Mouse (Mus musculus) erythroblast, embryonic 14.5 days (primary cell): ENCODE data around the gene Asl. TPM values are rescaled to one million over a fixed set of nuclear protein-coding genes. Genes with fewer than 3 reads are reported as not detected.
A peak's percentile ranks its signal among the peaks of the same experiment; 100 is the strongest.

ENCODE experiments used
- H3K27me3 ChIP-seq: 2 replicates; pipeline ENCODE4 v1.6.1; 2012; ENCODE audit warnings: inconsistent platforms; ENCODE audit not compliant: control insufficient read depth
- H3K36me3 ChIP-seq: 2 replicates; pipeline ENCODE4 v1.6.1; 2012; ENCODE audit warnings: mild to moderate bottlenecking, inconsistent platforms; ENCODE audit not compliant: control insufficient read depth
- H3K4me1 ChIP-seq: 2 replicates; pipeline ENCODE4 v1.6.1; 2012; ENCODE audit warnings: inconsistent platforms; ENCODE audit not compliant: control insufficient read depth
- H3K4me3 ChIP-seq: replicated peaks from 2 replicates; pipeline ENCODE3; 2012; ENCODE audit warnings: moderate library complexity, mild to moderate bottlenecking, inconsistent platforms
- H3K9me3 ChIP-seq: 2 replicates; pipeline ENCODE4 v1.6.1; 2012; ENCODE audit warnings: low read length, inconsistent platforms, mixed read lengths; ENCODE audit not compliant: control insufficient read depth
- GATA1 ChIP-seq: IDR thresholded peaks from 2 replicates; pipeline ENCODE4 v1.6.1; 2012; ENCODE audit warnings: low read length, inconsistent platforms, mixed read lengths
- TAL1 ChIP-seq: IDR thresholded peaks from 3 replicates; pipeline ENCODE4 v1.6.1; 2012; ENCODE audit warnings: low read length, inconsistent platforms, mixed read lengths
- polyA plus RNA-seq: library from polyadenylated mRNA; stranded (reverse); fragments of >175 nt; gene quantifications from 2 replicates; pipeline ENCODE4 v1.2.3, GENCODE M21; 2012

Gene Asl
- polyA plus RNA-seq, 1 experiment, result 1.0 TPM

- Histone ChIP-seq H3K4me1 (peaks cover 26% of the 10 kb centered on the region), H3K27me3 (no peaks in the 10 kb centered on the region), H3K4me3 (no peak overlapping the region), H3K9me3 (peaks cover 2% of the 10 kb centered on the region), H3K36me3 (peaks cover 25% of the 10 kb centered on the region)
- no peak for TF ChIP-seq TAL1
- TF ChIP-seq GATA1, result no peak
Measured at GRCm38 (mm10) chr5:130019461-130019860, 9.6 kb downstream of the Asl start.

DNA sequence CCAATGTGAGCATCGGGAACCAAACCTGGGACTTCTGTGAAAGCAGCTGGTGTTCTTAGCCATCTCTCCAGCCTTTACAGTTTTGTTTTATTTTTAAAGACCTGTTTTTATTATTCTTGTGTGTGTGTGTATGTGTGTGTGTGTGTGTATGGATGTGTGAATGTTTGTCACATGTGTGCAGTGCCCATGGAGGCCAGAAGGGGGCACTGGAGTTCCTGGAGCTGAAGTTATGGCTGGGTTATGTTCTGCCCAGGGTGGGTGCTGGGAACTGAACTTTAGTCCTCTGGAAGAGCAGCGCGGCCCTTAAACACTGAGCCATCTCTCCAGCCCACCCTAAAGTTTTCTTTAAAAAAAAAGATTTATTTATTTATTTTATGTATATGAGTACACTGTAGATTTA, 13.9 kb downstream of the Asl start:
- TF ChIP-seq GATA1 (no peak), TAL1 (no peak)
- Histone ChIP-seq H3K4me1 (peaks cover 16% of the 10 kb centered on the region), H3K36me3 (peaks cover 50% of the 10 kb centered on the region), H3K4me3 (no peak overlapping the region), H3K9me3 (peaks cover 20% of the 10 kb centered on the region), H3K27me3 (no peaks in the 10 kb centered on the region; the same call in 1 of the 2 replicates)

DNA sequence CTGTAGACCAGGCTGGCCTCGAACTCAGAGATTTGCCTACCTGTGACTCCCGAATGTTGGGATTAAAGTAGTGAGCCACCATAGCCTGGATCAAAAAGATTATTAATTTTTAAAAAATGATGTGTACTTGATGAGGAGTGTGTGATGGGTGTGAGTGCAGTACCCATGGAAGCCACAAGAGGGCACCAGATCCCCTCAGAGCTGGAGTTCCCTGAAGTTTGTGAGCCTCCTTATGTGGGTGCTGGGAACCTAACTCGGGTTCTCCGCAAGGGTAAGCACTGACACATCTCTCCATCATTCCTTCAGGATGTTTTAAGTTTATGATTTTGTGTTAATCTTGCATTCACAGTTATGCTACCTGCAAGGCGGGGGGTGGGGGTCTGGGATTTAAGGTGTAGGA, 18.1 kb downstream of the Asl start:
- H3K36me3 ChIP-seq, result peaks cover 34% of the 10 kb centered on the region
- peaks cover 8% of the 10 kb centered on the region for H3K4me1 ChIP-seq
- no peak overlapping the region for H3K4me3 ChIP-seq
- TF ChIP-seq GATA1, result no peak
- no peak for TF ChIP-seq TAL1
- peaks cover 24% of the 10 kb centered on the region for H3K9me3 ChIP-seq
- no peaks in the 10 kb centered on the region; the same call in 1 of the 2 replicates for H3K27me3 ChIP-seq

- no peak for TF ChIP-seq TAL1
- TF ChIP-seq GATA1, result no peak
- Histone ChIP-seq H3K27me3 (no peaks in the 10 kb centered on the region; the same call in 1 of the 2 replicates), H3K36me3 (peaks cover 27% of the 10 kb centered on the region), H3K9me3 (peaks cover 23% of the 10 kb centered on the region), H3K4me1 (peaks cover 6% of the 10 kb centered on the region), H3K4me3 (no peak overlapping the region)
Measured at GRCm38 (mm10) chr5:130009784-130010183, 19.3 kb downstream of the Asl start.

DNA sequence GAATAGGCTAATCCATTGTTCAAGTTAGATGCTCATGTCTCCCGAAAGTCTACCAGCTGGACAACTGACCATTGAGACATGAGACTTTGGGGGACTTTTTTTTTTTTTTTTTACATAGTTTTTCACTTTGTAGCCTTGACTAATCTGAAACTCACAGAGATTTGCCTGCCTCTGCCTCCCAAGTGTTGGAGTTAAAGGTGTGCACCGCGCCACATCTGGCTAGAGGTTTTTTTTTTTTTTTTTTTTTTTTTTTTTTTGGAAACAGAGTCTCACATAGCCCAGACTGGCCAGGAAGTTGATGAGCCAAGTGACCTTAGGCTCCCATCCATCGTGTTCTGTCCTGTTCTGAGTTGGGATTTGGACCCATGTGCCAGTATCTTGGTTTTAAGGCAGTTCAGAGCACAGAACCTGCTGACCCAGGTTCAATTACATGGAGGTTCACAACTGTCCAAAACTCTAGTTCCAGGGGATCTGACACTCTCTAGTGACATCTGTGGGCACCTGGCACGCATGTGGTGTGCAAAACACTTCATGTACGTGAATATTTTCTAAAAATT, 20.9 kb downstream of the Asl start:
- Histone ChIP-seq H3K9me3 (peaks cover 25% of the 10 kb centered on the region), H3K4me3 (no peak overlapping the region), H3K27me3 (no peaks in the 10 kb centered on the region; the same call in 1 of the 2 replicates), H3K4me1 (peaks cover 12% of the 10 kb centered on the region), H3K36me3 (peaks cover 21% of the 10 kb centered on the region)
- TF ChIP-seq GATA1 (no peak), TAL1 (no peak)

DNA sequence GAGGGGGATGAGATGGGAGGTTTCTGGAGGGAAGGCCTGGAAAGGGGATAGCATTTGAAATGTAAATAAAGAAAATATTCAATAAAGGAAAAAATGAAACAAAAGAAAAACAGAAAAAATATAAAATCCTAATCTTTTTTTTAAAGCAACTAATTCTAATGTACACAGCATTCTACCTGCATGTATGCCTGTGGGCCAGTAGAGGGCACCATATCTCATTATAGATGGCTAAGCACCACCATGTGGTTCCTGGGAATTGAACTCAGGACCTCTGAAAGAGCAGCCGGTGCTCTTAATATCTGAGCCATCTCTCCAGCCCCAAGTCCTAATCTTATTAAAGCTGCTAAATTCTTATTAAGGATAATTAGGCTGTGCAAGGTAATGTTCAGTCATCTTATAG, 21.7 kb downstream of the Asl start:
- no peak for TF ChIP-seq TAL1
- TF ChIP-seq GATA1, result no peak
- H3K27me3 ChIP-seq, result no peaks in the 10 kb centered on the region; the same call in 1 of the 2 replicates
- peaks cover 25% of the 10 kb centered on the region for H3K9me3 ChIP-seq
- H3K4me3 ChIP-seq, result no peak overlapping the region
- peaks cover 16% of the 10 kb centered on the region for H3K4me1 ChIP-seq
- peaks cover 14% of the 10 kb centered on the region for H3K36me3 ChIP-seq

- Histone ChIP-seq H3K27me3 (no peaks in the 10 kb centered on the region), H3K4me3 (peak overlapping the region; percentile 81), H3K36me3 (peaks cover 21% of the 10 kb centered on the region), H3K9me3 (peaks cover 3% of the 10 kb centered on the region; the same call in 1 of the 2 replicates), H3K4me1 (peaks cover 42% of the 10 kb centered on the region)
- TF ChIP-seq GATA1 (no peak), TAL1 (no peak)
Measured at GRCm38 (mm10) chr5:130003229-130003628, 25.8 kb downstream of the Asl start.

GRCm38 (mm10) chr5:130002301-130003146, 26.5 kb downstream of the Asl start, which contains the start of gene Gusb:
TSS of gene Gusb (minus strand) at chr5:130003049.
- H3K27me3 ChIP-seq, result no peaks in the 10 kb centered on the region
- peaks cover 49% of the 10 kb centered on the region for H3K4me1 ChIP-seq
- TF ChIP-seq TAL1 (no peak), GATA1 (no peak)
- peaks cover 3% of the 10 kb centered on the region; the same call in 1 of the 2 replicates for H3K9me3 ChIP-seq
- peak within 1 kb of the TSS; percentile 81 for H3K4me3 ChIP-seq
- peaks cover 28% of the 10 kb centered on the region for H3K36me3 ChIP-seq

GRCm38 (mm10) chr5:130001356-130001987, 27.6 kb downstream of the Asl start:
- Histone ChIP-seq H3K4me1 (peaks cover 52% of the 10 kb centered on the region), H3K36me3 (peaks cover 33% of the 10 kb centered on the region), H3K4me3 (peak overlapping the region; percentile 81), H3K27me3 (no peaks in the 10 kb centered on the region), H3K9me3 (peaks cover 3% of the 10 kb centered on the region; the same call in 1 of the 2 replicates)
- no peak for TF ChIP-seq GATA1
- TF ChIP-seq TAL1, result no peak
